Mouse (Mus musculus) liver, adult 2 months (tissue): ENCODE results near the gene Mto1. TPM values are rescaled to one million over a fixed set of nuclear protein-coding genes. Genes with fewer than 3 reads are reported as not detected.

Source experiments
- DNase-seq: peaks from one replicate; pipeline ENCODE4 v3.0.0-alpha.2; 2011; ENCODE audit warnings: low read depth, low spot score; ENCODE audit errors: extremely low read depth
- H3K27ac ChIP-seq: fragments of 200-500 bp; replicated peaks from 2 replicates; pipeline ENCODE4 v1.5.1; 2012; ENCODE audit warnings: low read depth, mild to moderate bottlenecking, control low read depth, inconsistent platforms, low read length; ENCODE audit not compliant: insufficient read depth
- H3K27me3 ChIP-seq: fragments of 200-500 bp; 2 replicates; pipeline ENCODE4 v1.6.1; 2012; ENCODE audit warnings: mild to moderate bottlenecking, moderate library complexity, low read length, inconsistent platforms; ENCODE audit not compliant: control insufficient read depth, insufficient read depth
- H3K36me3 ChIP-seq: fragments of 200-500 bp; 2 replicates; pipeline ENCODE4 v1.6.1; 2012; ENCODE audit warnings: low read length, inconsistent platforms; ENCODE audit not compliant: control insufficient read depth, insufficient read depth
- H3K4me1 ChIP-seq: fragments of 200-500 bp; 2 replicates; pipeline ENCODE4 v1.6.1; 2011; ENCODE audit warnings: low read length; ENCODE audit not compliant: control insufficient read depth, insufficient read depth
- H3K4me3 ChIP-seq: fragments of 200-500 bp; 2 replicates; pipeline ENCODE4 v1.5.1; 2011; ENCODE audit warnings: low read depth, mild to moderate bottlenecking, control low read depth, low read length, moderate library complexity; ENCODE audit not compliant: insufficient read depth
- H3K79me2 ChIP-seq: fragments of 200-500 bp; 2 replicates; pipeline ENCODE4 v1.6.1; 2012; ENCODE audit warnings: inconsistent platforms, mild to moderate bottlenecking, low read length, moderate library complexity; ENCODE audit not compliant: control insufficient read depth, insufficient read depth
- H3K9ac ChIP-seq: fragments of 200-500 bp; 2 replicates; pipeline ENCODE4 v1.6.1; 2012; ENCODE audit warnings: low read depth, mild to moderate bottlenecking, control low read depth, inconsistent platforms, low read length
- CTCF ChIP-seq: fragments of 200-500 bp; IDR thresholded peaks from 2 replicates; pipeline ENCODE4 v1.5.1; 2011; ENCODE audit warnings: low read depth, low read length, control low read depth
- POLR2A ChIP-seq: fragments of 200-500 bp; IDR thresholded peaks from 2 replicates; pipeline ENCODE4 v1.6.1; 2011; ENCODE audit warnings: low read length, control low read depth; ENCODE audit not compliant: insufficient read depth; ENCODE audit errors: extremely low read depth
- WGBS: fragments of 180-500 bp; shearing (Covaris S2); methylation state at CpG from one replicate; pipeline ENCODE4 v1.1.7; 2018; 5-methylcytosine and 5-hydroxymethylcytosine counted together
- polyA plus RNA-seq: library from polyadenylated mRNA; depleted of rRNA; stranded (reverse); fragments of >200 nt; gene quantifications from 2 replicates; pipeline ENCODE4 v1.2.3, GENCODE M21; 2012
- total RNA-seq: library from RNA; depleted of rRNA; stranded (reverse); fragments of >200 nt; gene quantifications from 2 replicates; pipeline ENCODE4 v1.2.3, GENCODE M21; 2014

Mto1 gene
- total and polyA plus RNA-seq, 2 experiments: 17.3 to 18.7 TPM

GRCm38 (mm10) chr9:78428870-78429432, 19.1 kb upstream of the Mto1 start:
- H3K27me3 ChIP-seq: no peaks in the 10 kb centered on the region
- H3K9ac ChIP-seq: no peak overlapping the region
- H3K4me1 ChIP-seq: no peaks in the 10 kb centered on the region
- WGBS: 89% methylated on average over 4 of the region's 4 CpGs
- no peak for DNase-seq
- TF ChIP-seq CTCF: no peak
- no peak for TF ChIP-seq POLR2A
- H3K4me3 ChIP-seq: no peak overlapping the region
- H3K79me2 ChIP-seq: no peaks in the 10 kb centered on the region
- no peak overlapping the region for H3K27ac ChIP-seq
- H3K36me3 ChIP-seq: no peaks in the 10 kb centered on the region

GRCm38 (mm10) chr9:78429551-78429950, 18.5 kb upstream of the Mto1 start:
- TF ChIP-seq CTCF: no peak
- no peak for TF ChIP-seq POLR2A
- 70% methylated on average over 2 of the region's 2 CpGs for WGBS
- H3K4me3 ChIP-seq: no peak overlapping the region

GRCm38 (mm10) chr9:78430486-78430885, 17.5 kb upstream of the Mto1 start:
- no peak overlapping the region for H3K9ac ChIP-seq
- no peaks in the 10 kb centered on the region for H3K27me3 ChIP-seq
- no peaks in the 10 kb centered on the region for H3K36me3 ChIP-seq
- no peaks in the 10 kb centered on the region for H3K4me1 ChIP-seq
- H3K27ac ChIP-seq: no peak overlapping the region
- H3K79me2 ChIP-seq: no peaks in the 10 kb centered on the region
- TF ChIP-seq CTCF (no peak), POLR2A (no peak)
- DNase-seq: no peak
- no peak overlapping the region for H3K4me3 ChIP-seq
- 85% methylated on average over 6 of the region's 6 CpGs for WGBS

More at GRCm38 (mm10) chr9:78429551-78429950, 18.5 kb upstream of the Mto1 start:
- no peak overlapping the region for H3K27ac ChIP-seq
- no peaks in the 10 kb centered on the region for H3K27me3 ChIP-seq
- H3K4me1 ChIP-seq: no peaks in the 10 kb centered on the region
- H3K36me3 ChIP-seq: no peaks in the 10 kb centered on the region
- no peak overlapping the region for H3K9ac ChIP-seq
- no peaks in the 10 kb centered on the region for H3K79me2 ChIP-seq
- no peak for DNase-seq

GRCm38 (mm10) chr9:78432471-78432870, 15.5 kb upstream of the Mto1 start:
- Histone ChIP-seq H3K27me3 (no peaks in the 10 kb centered on the region), H3K9ac (no peak overlapping the region), H3K27ac (no peak overlapping the region), H3K4me3 (no peak overlapping the region), H3K79me2 (no peaks in the 10 kb centered on the region), H3K36me3 (no peaks in the 10 kb centered on the region), H3K4me1 (no peaks in the 10 kb centered on the region)
- 90% methylated on average over 5 of the region's 5 CpGs for WGBS
- 0 out of 2 replicates have a peak, but pooled peaks have one; percentile 4 for TF ChIP-seq CTCF
- no peak for TF ChIP-seq POLR2A
- DNase-seq: peak; percentile 7

GRCm38 (mm10) chr9:78439426-78439825, 8.6 kb upstream of the Mto1 start:
- no peak for DNase-seq
- Histone ChIP-seq H3K4me1 (no peaks in the 10 kb centered on the region), H3K27me3 (no peaks in the 10 kb centered on the region), H3K4me3 (no peak overlapping the region), H3K36me3 (no peaks in the 10 kb centered on the region), H3K27ac (no peak overlapping the region), H3K9ac (no peak overlapping the region), H3K79me2 (no peaks in the 10 kb centered on the region)
- TF ChIP-seq POLR2A (no peak), CTCF (no peak)
- WGBS: 77% methylated on average over 5 of the region's 5 CpGs

GRCm38 (mm10) chr9:78442237-78442578, 5.8 kb upstream of the Mto1 start:
- H3K4me3 ChIP-seq: peak overlapping the region; percentile 63
- no peak for TF ChIP-seq POLR2A
- no peak for TF ChIP-seq CTCF
- H3K4me1 ChIP-seq: no peaks in the 10 kb centered on the region
- peak overlapping the region; percentile 56; the same call in 1 of the 2 replicates for H3K9ac ChIP-seq
- WGBS: 5% methylated on average over 9 of the region's 9 CpGs
- H3K36me3 ChIP-seq: no peaks in the 10 kb centered on the region
- H3K27ac ChIP-seq: no peak overlapping the region
- H3K27me3 ChIP-seq: no peaks in the 10 kb centered on the region
- no peak for DNase-seq
- H3K79me2 ChIP-seq: no peaks in the 10 kb centered on the region
